Mouse (Mus musculus) stomach, postnatal 0 days (tissue): Measurements from ENCODE around the gene Nbea. TPM values are rescaled to one million over a fixed set of nuclear protein-coding genes. Genes with fewer than 3 reads are reported as not detected.

Source experiments
- ATAC-seq: fragments of 200-750 bp; cut with Nextera tagmentation; 2 replicates; pipeline ENCODE4 v1.8.0; 2017; ENCODE audit not compliant: low FRiP score, low TSS enrichment
- DNase-seq: peaks from one replicate; pipeline ENCODE4 v3.0.0-alpha.2; 2016; ENCODE audit warnings: low spot score
- H3K27ac ChIP-seq: fragments of 300-500 bp; sonication (generic); replicated peaks from 2 replicates; pipeline ENCODE4 v1.5.1; 2014; ENCODE audit warnings: mild to moderate bottlenecking, control low read depth
- H3K27me3 ChIP-seq: fragments of 300-500 bp; sonication (generic); 2 replicates; pipeline ENCODE4 v1.6.1; 2014; ENCODE audit warnings: low read length; ENCODE audit not compliant: control insufficient read depth, insufficient read depth
- H3K36me3 ChIP-seq: fragments of 300-500 bp; sonication (generic); 2 replicates; pipeline ENCODE4 v1.6.1; 2014; ENCODE audit warnings: low read length, mixed read lengths; ENCODE audit not compliant: control insufficient read depth, insufficient read depth
- H3K4me1 ChIP-seq: fragments of 300-500 bp; sonication (generic); replicated peaks from 2 replicates; pipeline ENCODE4 v1.6.1; 2014; ENCODE audit warnings: antibody characterized with exemption; ENCODE audit not compliant: control insufficient read depth, insufficient read depth
- H3K4me2 ChIP-seq: fragments of 300-500 bp; sonication (generic); replicated peaks from 2 replicates; pipeline ENCODE4 v1.6.1; 2014; ENCODE audit warnings: low read depth, mild to moderate bottlenecking, control low read depth, moderate library complexity
- H3K4me3 ChIP-seq: fragments of 300-500 bp; sonication (generic); 2 replicates; pipeline ENCODE4 v1.5.1; 2014; ENCODE audit warnings: low read depth, low read length, control low read depth
- H3K9ac ChIP-seq: fragments of 300-500 bp; sonication (generic); 2 replicates; pipeline ENCODE4 v1.6.1; 2014; ENCODE audit warnings: mild to moderate bottlenecking, low read length, control low read depth, mixed read lengths
- H3K9me3 ChIP-seq: fragments of 300-500 bp; sonication (generic); 2 replicates; pipeline ENCODE4 v1.6.1; 2016; ENCODE audit warnings: low read length; ENCODE audit not compliant: control insufficient read depth
- CTCF ChIP-seq: IDR thresholded peaks from 2 replicates; pipeline ENCODE4 v1.5.1; 2016; ENCODE audit warnings: antibody characterized with exemption, low read depth, mild to moderate bottlenecking, moderate library complexity
- EP300 ChIP-seq: optimal IDR thresholded peaks from 2 replicates; pipeline ENCODE3; 2016; ENCODE audit warnings: antibody characterized with exemption
- WGBS: fragments of 180-500 bp; shearing (Covaris S2); extraction: QIAGEN DNeasy Blood & Tissue Kit; methylation state at CpG from one replicate; pipeline ENCODE4 v1.1.7; 2014; 5-methylcytosine and 5-hydroxymethylcytosine counted together
- polyA plus RNA-seq: library from polyadenylated mRNA; unstranded; fragments of >200 nt; fragmentation: Nextera tagmentation; extraction: Ambion mirVana; gene quantifications from 2 replicates; pipeline ENCODE4 v1.2.1, GENCODE M21; 2015

Nbea gene
- polyA plus RNA-seq, 1 experiment from 2014 or later = 4.3 TPM

GRCm38 (mm10) chr3:56065234-56065633, 118.3 kb downstream of the Nbea start:
- 64% methylated on average over 4 of the region's 4 CpGs for WGBS
- ATAC-seq (no peak), DNase-seq (no peak)
- Histone ChIP-seq H3K4me3 (no peak overlapping the region), H3K27me3 (no peaks in the 10 kb centered on the region), H3K9ac (no peak overlapping the region), H3K27ac (no peak overlapping the region), H3K9me3 (no peaks in the 10 kb centered on the region), H3K4me2 (no peak overlapping the region), H3K4me1 (no peaks in the 10 kb centered on the region), H3K36me3 (no peaks in the 10 kb centered on the region)
- TF ChIP-seq CTCF (no peak), EP300 (no peak)

- Histone ChIP-seq H3K4me2 (no peak overlapping the region), H3K4me3 (no peak overlapping the region), H3K4me1 (no peaks in the 10 kb centered on the region), H3K27ac (no peak overlapping the region; the same call in 1 of the 2 replicates), H3K27me3 (no peaks in the 10 kb centered on the region), H3K9me3 (no peaks in the 10 kb centered on the region), H3K9ac (no peak overlapping the region), H3K36me3 (no peaks in the 10 kb centered on the region)
- ATAC-seq (peak; percentile 94), DNase-seq (peak; percentile 57)
- TF ChIP-seq CTCF (no peak), EP300 (no peak)
- 60% methylated on average over 5 of the region's 5 CpGs for WGBS
Measured at GRCm38 (mm10) chr3:56045659-56046336, 137.7 kb downstream of the Nbea start.

GRCm38 (mm10) chr3:56043091-56043490, 140.4 kb downstream of the Nbea start:
- Histone ChIP-seq H3K27me3 (no peaks in the 10 kb centered on the region), H3K27ac (no peak overlapping the region), H3K9ac (no peak overlapping the region), H3K9me3 (no peaks in the 10 kb centered on the region), H3K4me2 (no peak overlapping the region), H3K4me3 (no peak overlapping the region), H3K4me1 (no peaks in the 10 kb centered on the region), H3K36me3 (no peaks in the 10 kb centered on the region)
- DNase-seq (no peak), ATAC-seq (no peak)
- TF ChIP-seq EP300 (no peak), CTCF (no peak)
- 69% methylated on average over 1 of the region's 1 CpGs for WGBS

- WGBS = 98% methylated on average over 1 of the region's 1 CpGs
- Histone ChIP-seq H3K9ac (no peak overlapping the region), H3K4me2 (no peak overlapping the region), H3K9me3 (no peaks in the 10 kb centered on the region), H3K4me3 (no peak overlapping the region), H3K36me3 (no peaks in the 10 kb centered on the region), H3K27ac (no peak overlapping the region), H3K4me1 (no peaks in the 10 kb centered on the region), H3K27me3 (no peaks in the 10 kb centered on the region)
- ATAC-seq = no peak
- DNase-seq = no peak
- TF ChIP-seq EP300 = no peak
- TF ChIP-seq CTCF = no peak
Measured at GRCm38 (mm10) chr3:56039494-56039893, 144.0 kb downstream of the Nbea start.

- no peak overlapping the region for H3K4me3 ChIP-seq
- no peaks in the 10 kb centered on the region for H3K27me3 ChIP-seq
- H3K4me2 ChIP-seq = no peak overlapping the region
- H3K9me3 ChIP-seq = no peaks in the 10 kb centered on the region
- no peak overlapping the region for H3K27ac ChIP-seq
- ATAC-seq = no peak
- DNase-seq = no peak
- H3K9ac ChIP-seq = no peak overlapping the region
- TF ChIP-seq CTCF (no peak), EP300 (no peak)
- WGBS = 61% methylated on average over 3 of the region's 3 CpGs
- no peaks in the 10 kb centered on the region for H3K4me1 ChIP-seq
- no peaks in the 10 kb centered on the region for H3K36me3 ChIP-seq
Measured at GRCm38 (mm10) chr3:56034596-56034995, 148.9 kb downstream of the Nbea start.

- Histone ChIP-seq H3K27ac (no peak overlapping the region), H3K36me3 (no peaks in the 10 kb centered on the region), H3K4me1 (no peaks in the 10 kb centered on the region), H3K9ac (no peak overlapping the region), H3K9me3 (no peaks in the 10 kb centered on the region), H3K27me3 (no peaks in the 10 kb centered on the region), H3K4me2 (no peak overlapping the region), H3K4me3 (no peak overlapping the region)
- DNase-seq = no peak
- TF ChIP-seq CTCF (no peak), EP300 (no peak)
- no peak for ATAC-seq
- WGBS = 87% methylated on average over 3 of the region's 3 CpGs
Measured at GRCm38 (mm10) chr3:56018494-56018893, 165.0 kb downstream of the Nbea start.
